Mouse (Mus musculus) liver, embryonic 16.5 days (tissue): ENCODE measurements at regions not wholly inside any gene's neighbourhood (a gene's known extent, or its start where the extent isn't known, plus 50 kb on each side); places are given as distances from the start of the nearest gene placed in this dataset.

Experiments
- ATAC-seq: fragments of 200-750 bp; cut with Nextera tagmentation; 2 replicates; pipeline ENCODE4 v1.8.0; 2017; ENCODE audit warnings: low read depth, mild to moderate bottlenecking, moderate number of reproducible peaks, moderate library complexity
- H3K27ac ChIP-seq: fragments of 300-500 bp; sonication (generic); 2 replicates; pipeline ENCODE4 v1.5.1; 2014; ENCODE audit warnings: mild to moderate bottlenecking, low read length
- H3K27me3 ChIP-seq: fragments of 300-500 bp; sonication (generic); 2 replicates; pipeline ENCODE4 v1.6.1; 2014; ENCODE audit warnings: low read depth, low read length, mixed read lengths; ENCODE audit not compliant: control insufficient read depth, insufficient read depth
- H3K36me3 ChIP-seq: fragments of 300-500 bp; sonication (generic); 2 replicates; pipeline ENCODE4 v1.6.1; 2014; ENCODE audit warnings: mild to moderate bottlenecking; ENCODE audit not compliant: control insufficient read depth, insufficient read depth
- H3K4me1 ChIP-seq: fragments of 300-500 bp; sonication (generic); 2 replicates; pipeline ENCODE4 v1.6.1; 2014; ENCODE audit warnings: low read depth, low read length, mixed read lengths; ENCODE audit not compliant: control insufficient read depth
- H3K4me2 ChIP-seq: fragments of 300-500 bp; sonication (generic); 2 replicates; pipeline ENCODE4 v1.6.1; 2014; ENCODE audit warnings: low read depth, low read length, mixed read lengths
- H3K4me3 ChIP-seq: fragments of 300-500 bp; sonication (generic); 2 replicates; pipeline ENCODE4 v1.5.1; 2014; ENCODE audit warnings: low read depth, mild to moderate bottlenecking, low read length
- H3K9ac ChIP-seq: fragments of 300-500 bp; sonication (generic); 2 replicates; pipeline ENCODE4 v1.6.1; 2014; ENCODE audit warnings: low read depth, low read length
- H3K9me3 ChIP-seq: fragments of 300-500 bp; sonication (generic); replicated peaks from 2 replicates; pipeline ENCODE4 v1.6.1; 2016; ENCODE audit warnings: low read length; ENCODE audit not compliant: control insufficient read depth
- WGBS: fragments of 180-500 bp; shearing (Covaris S2); extraction: QIAGEN DNeasy Blood & Tissue Kit; methylation state at CpG from one replicate; pipeline ENCODE4 v1.1.7; 2014; ENCODE audit not compliant: insufficient replicate concordance; 5-methylcytosine and 5-hydroxymethylcytosine counted together

DNA sequence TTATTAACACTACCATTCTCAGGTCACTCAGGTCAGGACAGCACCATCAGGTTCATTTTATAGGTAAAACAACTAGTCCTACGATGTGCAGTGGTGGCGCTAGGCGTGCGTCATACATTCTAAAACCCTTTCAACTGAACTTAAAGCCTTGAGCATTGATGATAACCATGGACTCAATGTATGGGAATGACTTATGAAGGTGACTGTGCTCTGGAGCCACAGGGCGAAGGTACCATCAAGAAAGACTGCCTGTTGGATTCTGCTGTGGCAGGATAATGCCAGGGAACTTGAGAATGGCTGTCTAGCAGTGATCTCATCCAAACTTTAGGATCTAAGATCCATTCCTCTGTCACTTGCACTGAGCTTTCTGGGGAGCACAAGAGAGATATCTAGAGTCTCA lies 184.7 kb downstream of the Fam43a start:
- Histone ChIP-seq H3K9me3 (no peaks in the 10 kb centered on the region), H3K4me1 (peaks cover 19% of the 10 kb centered on the region), H3K4me3 (no peak overlapping the region), H3K4me2 (no peak overlapping the region), H3K27ac (no peak overlapping the region), H3K9ac (no peak overlapping the region), H3K36me3 (no peaks in the 10 kb centered on the region), H3K27me3 (no peaks in the 10 kb centered on the region)
- no peak for ATAC-seq
- 73% methylated on average over 5 of the region's 5 CpGs for WGBS

DNA sequence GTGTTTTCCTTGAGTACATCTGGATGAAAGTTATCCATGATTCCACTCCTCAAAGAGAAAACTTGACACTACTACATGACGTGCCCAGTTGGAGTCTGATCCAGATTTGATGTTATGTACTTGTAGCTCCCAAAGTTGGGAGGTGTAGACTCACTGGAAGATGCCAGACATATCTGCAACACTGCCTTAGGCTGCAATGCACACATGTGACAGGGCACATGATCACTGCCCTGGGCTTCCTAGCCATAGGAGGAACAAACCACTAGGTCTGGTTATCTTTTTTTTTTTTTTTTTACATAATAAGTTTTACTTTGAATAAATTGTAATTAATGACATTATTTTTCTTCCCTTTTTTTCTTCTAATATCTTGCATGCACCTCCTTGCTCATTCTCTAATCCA lies 185.4 kb downstream of the Fam43a start:
- no peak for ATAC-seq
- H3K4me1 ChIP-seq: peaks cover 26% of the 10 kb centered on the region
- no peaks in the 10 kb centered on the region for H3K36me3 ChIP-seq
- 58% methylated on average over 1 of the region's 1 CpGs for WGBS
- no peaks in the 10 kb centered on the region for H3K9me3 ChIP-seq
- no peak overlapping the region for H3K4me2 ChIP-seq
- no peak overlapping the region for H3K4me3 ChIP-seq
- H3K9ac ChIP-seq: no peak overlapping the region
- H3K27ac ChIP-seq: no peak overlapping the region
- no peaks in the 10 kb centered on the region for H3K27me3 ChIP-seq

GRCm38 (mm10) chr16:30786060-30786459 lies 186.5 kb downstream of the Fam43a start:
- Histone ChIP-seq H3K36me3 (no peaks in the 10 kb centered on the region), H3K4me1 (peaks cover 37% of the 10 kb centered on the region), H3K27ac (no peak overlapping the region), H3K4me2 (no peak overlapping the region), H3K27me3 (no peaks in the 10 kb centered on the region), H3K9ac (no peak overlapping the region), H3K4me3 (no peak overlapping the region), H3K9me3 (no peaks in the 10 kb centered on the region)
- 41% methylated on average over 3 of the region's 3 CpGs for WGBS
- no peak for ATAC-seq

DNA sequence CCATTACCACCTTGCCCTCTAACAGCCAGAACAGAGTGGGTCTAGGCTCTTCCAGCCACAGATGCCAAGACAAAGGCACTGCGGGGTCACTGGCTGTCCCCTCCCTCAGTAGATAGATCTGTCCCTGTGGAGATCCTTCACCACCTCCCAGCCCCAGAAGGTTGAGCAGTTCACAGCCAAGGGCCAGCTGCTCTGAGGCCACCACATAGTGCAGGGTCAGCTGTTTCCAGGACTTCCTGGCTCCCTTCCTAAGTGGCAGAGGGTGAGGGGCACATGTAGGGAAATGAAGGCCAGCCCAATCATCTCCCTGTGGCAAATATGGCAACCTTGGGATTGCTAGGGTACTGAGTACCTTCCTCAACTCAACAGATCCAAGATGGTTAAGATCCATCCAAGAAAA lies 187.8 kb downstream of the Fam43a start:
- H3K4me1 ChIP-seq: peaks cover 42% of the 10 kb centered on the region
- ATAC-seq: no peak
- no peaks in the 10 kb centered on the region for H3K27me3 ChIP-seq
- no peak overlapping the region for H3K9ac ChIP-seq
- no peaks in the 10 kb centered on the region for H3K36me3 ChIP-seq
- H3K4me2 ChIP-seq: no peak overlapping the region
- H3K4me3 ChIP-seq: no peak overlapping the region
- H3K9me3 ChIP-seq: no peaks in the 10 kb centered on the region
- no peak overlapping the region for H3K27ac ChIP-seq
- WGBS: 64% methylated on average over 1 of the region's 1 CpGs

DNA sequence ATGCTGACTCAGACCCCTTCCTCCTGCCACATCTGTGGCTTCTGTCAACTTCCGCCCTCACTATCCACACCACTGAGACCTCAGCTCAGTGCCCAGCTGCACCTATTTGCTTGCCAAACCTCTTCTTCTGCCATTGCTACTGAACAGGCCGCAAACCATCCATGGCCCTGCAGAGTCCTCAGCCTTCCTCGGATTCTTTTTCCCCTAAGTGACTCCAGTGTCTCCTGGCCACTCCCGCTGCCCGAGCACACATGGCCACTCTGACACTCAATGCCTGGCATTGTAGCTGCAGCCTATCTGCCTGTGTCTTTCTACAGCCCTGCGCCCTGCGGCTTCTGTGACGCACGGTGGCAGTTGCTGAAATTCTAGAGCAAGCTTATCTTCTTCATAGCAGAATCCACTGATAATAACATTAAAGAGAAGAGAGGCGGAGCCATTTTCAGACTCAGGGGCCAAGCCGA lies 188.8 kb downstream of the Fam43a start:
- Histone ChIP-seq H3K4me3 (no peak overlapping the region), H3K4me1 (peaks cover 46% of the 10 kb centered on the region), H3K27me3 (no peaks in the 10 kb centered on the region), H3K9me3 (no peaks in the 10 kb centered on the region), H3K36me3 (no peaks in the 10 kb centered on the region), H3K4me2 (peak overlapping the region; percentile 19; the same call in 1 of the 2 replicates), H3K27ac (peak overlapping the region; percentile 8; the same call in 1 of the 2 replicates), H3K9ac (no peak overlapping the region)
- ATAC-seq: peak; percentile 62
- WGBS: 21% methylated on average over 11 of the region's 11 CpGs

GRCm38 (mm10) chr16:30788944-30789781 lies 189.6 kb downstream of the Fam43a start:
- Histone ChIP-seq H3K4me2 (peak overlapping the region; percentile 19; the same call in 1 of the 2 replicates), H3K4me1 (peaks cover 46% of the 10 kb centered on the region), H3K9me3 (no peaks in the 10 kb centered on the region), H3K27me3 (no peaks in the 10 kb centered on the region), H3K27ac (peak overlapping the region; percentile 8; the same call in 1 of the 2 replicates), H3K36me3 (no peaks in the 10 kb centered on the region), H3K9ac (no peak overlapping the region), H3K4me3 (no peak overlapping the region)
- peak; percentile 51; the same call in 1 of the 2 replicates for ATAC-seq
- WGBS: 52% methylated on average over 15 of the region's 15 CpGs

DNA sequence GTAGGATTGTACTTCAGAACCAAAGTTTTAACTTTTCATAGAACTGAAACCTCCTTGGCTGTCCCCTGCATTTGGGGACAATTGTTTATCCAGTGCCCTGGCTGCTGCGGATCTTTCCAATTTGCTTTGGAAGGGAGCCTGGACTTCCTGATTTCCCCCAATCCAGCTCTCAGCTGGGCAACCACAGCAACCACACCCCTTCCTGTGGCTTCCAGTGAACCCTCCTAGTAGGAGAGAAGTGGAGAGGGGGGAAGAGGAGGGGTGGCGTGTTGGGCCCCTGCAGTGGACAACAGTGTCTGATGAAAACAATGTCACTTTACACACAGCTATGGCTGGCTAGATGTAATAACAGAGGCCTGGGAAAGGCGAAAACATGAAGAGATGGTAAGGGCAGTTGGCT lies 190.5 kb downstream of the Fam43a start:
- H3K9ac ChIP-seq: no peak overlapping the region
- H3K4me1 ChIP-seq: peaks cover 46% of the 10 kb centered on the region
- no peak overlapping the region for H3K4me2 ChIP-seq
- no peaks in the 10 kb centered on the region for H3K9me3 ChIP-seq
- 19% methylated on average over 3 of the region's 3 CpGs for WGBS
- no peaks in the 10 kb centered on the region for H3K27me3 ChIP-seq
- peak overlapping the region; percentile 66 for H3K27ac ChIP-seq
- no peak for ATAC-seq
- no peaks in the 10 kb centered on the region for H3K36me3 ChIP-seq
- H3K4me3 ChIP-seq: no peak overlapping the region

DNA sequence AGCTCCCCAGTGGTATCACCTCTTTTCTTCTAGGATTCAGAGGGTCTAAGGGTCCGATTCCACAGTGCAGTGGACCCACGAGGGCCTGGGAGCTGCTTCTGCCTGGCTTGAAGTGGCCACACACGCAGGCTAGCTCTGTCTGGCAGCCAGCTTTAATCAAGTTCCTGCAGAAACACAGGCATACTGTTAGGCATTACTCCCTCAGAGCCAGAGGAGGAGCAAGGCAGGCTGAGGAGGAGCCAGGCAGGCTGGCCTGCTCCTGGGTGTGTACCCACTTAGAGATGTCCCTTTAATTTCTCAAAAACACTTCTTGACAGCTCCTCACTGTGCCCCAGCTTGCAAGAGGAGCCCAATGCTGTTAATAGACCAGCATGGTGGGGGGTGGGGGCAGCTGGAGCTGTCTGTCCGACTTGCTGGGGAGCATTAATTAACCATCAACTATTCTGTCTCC lies 191.1 kb downstream of the Fam43a start:
- ATAC-seq: peak; percentile 41
- WGBS: 16% methylated on average over 4 of the region's 4 CpGs

More for the DNA sequence above, 191.1 kb downstream of the Fam43a start:
- Histone ChIP-seq H3K36me3 (no peaks in the 10 kb centered on the region), H3K4me3 (no peak overlapping the region), H3K4me1 (peaks cover 48% of the 10 kb centered on the region), H3K27ac (peak overlapping the region; percentile 66), H3K4me2 (no peak overlapping the region), H3K9ac (no peak overlapping the region), H3K9me3 (no peaks in the 10 kb centered on the region), H3K27me3 (no peaks in the 10 kb centered on the region)
